Mouse (Mus musculus) embryonic fibroblast, embryonic 13.5 days (primary cell): Measurements from ENCODE around the gene Zscan22. TPM values are rescaled to one million over a fixed set of nuclear protein-coding genes. Genes with fewer than 3 reads are reported as not detected.
"Not testable (repeated sequence)": the region's sequence is repeated elsewhere in the genome, so short reads cannot be mapped to it uniquely, and the experiment has no call there.

Experiments
- H3K27ac ChIP-seq: 2 replicates; pipeline ENCODE4 v1.5.1; 2012; ENCODE audit warnings: low read length, control low read depth, inconsistent platforms; ENCODE audit not compliant: insufficient read depth
- H3K4me1 ChIP-seq: 2 replicates; pipeline ENCODE4 v1.6.1; 2011; ENCODE audit warnings: low read length; ENCODE audit not compliant: control insufficient read depth, insufficient read depth
- H3K4me3 ChIP-seq: 2 replicates; pipeline ENCODE4 v1.5.1; 2011; ENCODE audit warnings: mild to moderate bottlenecking, control low read depth, low read length; ENCODE audit not compliant: insufficient read depth
- CTCF ChIP-seq: IDR thresholded peaks from 2 replicates; pipeline ENCODE4 v1.5.1; 2011; ENCODE audit warnings: mild to moderate bottlenecking, control low read depth, low read length, moderate library complexity, borderline replicate concordance; ENCODE audit not compliant: insufficient read depth
- POLR2A ChIP-seq: IDR thresholded peaks from 2 replicates; pipeline ENCODE4 v1.6.1; 2011; ENCODE audit warnings: low read depth, mild to moderate bottlenecking, control low read depth, low read length, moderate library complexity
- polyA plus RNA-seq: library from polyadenylated mRNA; stranded (reverse); fragments of >200 nt; gene quantifications from 2 replicates; pipeline ENCODE4 v1.2.4, GENCODE M21; 2011; ENCODE audit warnings: low read depth; ENCODE audit not compliant: missing spikeins, insufficient read length

Gene Zscan22
- polyA plus RNA-seq, result 7.6 and 9.8 TPM in 2 replicates

- TF ChIP-seq CTCF, result no peak
- TF ChIP-seq POLR2A, result peak; percentile 69
- Histone ChIP-seq H3K4me1 (no peaks in the 10 kb centered on the region), H3K4me3 (peak within 1 kb of the TSS; percentile 75), H3K27ac (no peak within 1 kb of the TSS)
Observed at GRCm38 (mm10) chr7:12897655-12898410, at the start of gene Zscan22. Gene Zscan22, plus strand, starts transcription at chr7:12897815.

- TF ChIP-seq CTCF, result no peak
- no peak for TF ChIP-seq POLR2A
- Histone ChIP-seq H3K4me1 (no peaks in the 10 kb centered on the region), H3K27ac (no peak overlapping the region), H3K4me3 (no peak overlapping the region)
Observed at GRCm38 (mm10) chr7:12874301-12874700, 23.3 kb upstream of the Zscan22 start.

- TF ChIP-seq CTCF (no peak), POLR2A (no peak)
- Histone ChIP-seq H3K4me1 (no peaks in the 10 kb centered on the region), H3K4me3 (no peak overlapping the region), H3K27ac (no peak overlapping the region)
Observed at GRCm38 (mm10) chr7:12880036-12880435, 17.6 kb upstream of the Zscan22 start.

- not testable (repeated sequence) for H3K27ac ChIP-seq, H3K4me1 ChIP-seq
- H3K4me3 ChIP-seq, result peak overlapping the region; percentile 44
Observed at GRCm38 (mm10) chr7:12880497-12880896, 17.1 kb upstream of the Zscan22 start.

GRCm38 (mm10) chr7:12880911-12881660, 16.5 kb upstream of the Zscan22 start, which contains the start of gene Zfp128:
Gene Zfp128, plus strand, starts transcription at chr7:12881177.
- Histone ChIP-seq H3K4me1 (no peaks in the 10 kb centered on the region), H3K27ac (no peak within 1 kb of the TSS), H3K4me3 (peak within 1 kb of the TSS; percentile 77)
- TF ChIP-seq CTCF (no peak), POLR2A (peak; percentile 72)

GRCm38 (mm10) chr7:12886563-12887266, 10.9 kb upstream of the Zscan22 start:
- TF ChIP-seq POLR2A, result no peak
- no peak for TF ChIP-seq CTCF
- Histone ChIP-seq H3K4me3 (no peak overlapping the region), H3K27ac (no peak overlapping the region), H3K4me1 (no peaks in the 10 kb centered on the region)

GRCm38 (mm10) chr7:12887585-12887984, 10.0 kb upstream of the Zscan22 start:
- Histone ChIP-seq H3K4me1 (no peaks in the 10 kb centered on the region), H3K27ac (no peak overlapping the region), H3K4me3 (no peak overlapping the region)
- no peak for TF ChIP-seq POLR2A

- Histone ChIP-seq H3K4me1 (no peaks in the 10 kb centered on the region), H3K4me3 (no peak overlapping the region), H3K27ac (no peak overlapping the region)
- TF ChIP-seq POLR2A (no peak), CTCF (no peak)
Observed at GRCm38 (mm10) chr7:12890928-12891327, 6.7 kb upstream of the Zscan22 start.

GRCm38 (mm10) chr7:12891334-12891733, 6.3 kb upstream of the Zscan22 start:
- H3K27ac ChIP-seq, result no peak overlapping the region
- no peaks in the 10 kb centered on the region for H3K4me1 ChIP-seq
- TF ChIP-seq CTCF (no peak), POLR2A (no peak)
- no peak overlapping the region for H3K4me3 ChIP-seq

- no peak overlapping the region for H3K4me3 ChIP-seq
- no peak overlapping the region for H3K27ac ChIP-seq
- 0 out of 2 replicates have a peak, but pooled peaks cover 4% of the 10 kb centered on the region for H3K4me1 ChIP-seq
- TF ChIP-seq CTCF (no peak), POLR2A (no peak)
Observed at GRCm38 (mm10) chr7:12901517-12901916, 3.9 kb downstream of the Zscan22 start.

GRCm38 (mm10) chr7:12903623-12904022, 6.0 kb downstream of the Zscan22 start:
- TF ChIP-seq CTCF (no peak), POLR2A (no peak)

More at GRCm38 (mm10) chr7:12903623-12904022, 6.0 kb downstream of the Zscan22 start:
- H3K27ac ChIP-seq, result no peak overlapping the region
- H3K4me3 ChIP-seq, result no peak overlapping the region
- 0 out of 2 replicates have a peak, but pooled peaks cover 4% of the 10 kb centered on the region for H3K4me1 ChIP-seq
